Mouse (Mus musculus) telencephalon, adult 2 months (tissue): ENCODE measurements around the gene Crocc2.
"Not testable (repeated sequence)": the region's sequence is repeated elsewhere in the genome, so short reads cannot be mapped to it uniquely, and the experiment has no call there.

Experiments used
- DNase-seq: peaks from one replicate; pipeline ENCODE4 v3.0.0-alpha.2; 2011; ENCODE audit warnings: low read depth, low spot score

Crocc2 gene

GRCm38 (mm10) chr1:93161921-93162320, 6.6 kb upstream of the Crocc2 start:
- no peak for DNase-seq

GRCm38 (mm10) chr1:93162588-93162987, 5.9 kb upstream of the Crocc2 start:
- no peak for DNase-seq

- no peak for DNase-seq
Observed at GRCm38 (mm10) chr1:93165447-93165846, 3.1 kb upstream of the Crocc2 start.

GRCm38 (mm10) chr1:93166346-93167079, 2.0 kb upstream of the Crocc2 start:
- no peak for DNase-seq

- no peak for DNase-seq
Observed at GRCm38 (mm10) chr1:93173665-93174064, 5.1 kb downstream of the Crocc2 start.

- peak; percentile 34 for DNase-seq
Observed at GRCm38 (mm10) chr1:93174399-93174798, 5.9 kb downstream of the Crocc2 start.

GRCm38 (mm10) chr1:93175849-93176248, 7.3 kb downstream of the Crocc2 start:
- no peak for DNase-seq

- DNase-seq = no peak
Observed at GRCm38 (mm10) chr1:93176525-93177332, 8.2 kb downstream of the Crocc2 start.

GRCm38 (mm10) chr1:93182281-93182680, 13.8 kb downstream of the Crocc2 start:
- no peak for DNase-seq

GRCm38 (mm10) chr1:93184071-93184828, 15.7 kb downstream of the Crocc2 start:
- no peak for DNase-seq

- DNase-seq = no peak
Observed at GRCm38 (mm10) chr1:93190726-93191305, 22.3 kb downstream of the Crocc2 start.

GRCm38 (mm10) chr1:93194961-93195360, 26.4 kb downstream of the Crocc2 start:
- DNase-seq = no peak

GRCm38 (mm10) chr1:93197454-93197853, 28.9 kb downstream of the Crocc2 start:
- not testable (repeated sequence) for DNase-seq

GRCm38 (mm10) chr1:93197916-93198315, 29.4 kb downstream of the Crocc2 start:
- no peak for DNase-seq

- DNase-seq = no peak
Observed at GRCm38 (mm10) chr1:93206277-93206970, 37.9 kb downstream of the Crocc2 start.

GRCm38 (mm10) chr1:93207536-93208064, 39.1 kb downstream of the Crocc2 start:
- DNase-seq = no peak

- DNase-seq = peak; percentile 19
Observed at GRCm38 (mm10) chr1:93210213-93210641, 41.7 kb downstream of the Crocc2 start.

- DNase-seq = no peak
Observed at GRCm38 (mm10) chr1:93211019-93211418, 42.5 kb downstream of the Crocc2 start.

- no peak for DNase-seq
Observed at GRCm38 (mm10) chr1:93211549-93212220, 43.2 kb downstream of the Crocc2 start.

- no peak for DNase-seq
Observed at GRCm38 (mm10) chr1:93212441-93212840, 43.9 kb downstream of the Crocc2 start.
